Mouse (Mus musculus) G1E (cell line): ENCODE measurements around the gene Cngb1.

Source experiments
- CTCF ChIP-seq: IDR thresholded peaks from 2 replicates; pipeline ENCODE4 v1.5.1; 2012; ENCODE audit warnings: low read depth, low read length, inconsistent platforms, mixed read lengths
- GATA1 ChIP-seq: IDR thresholded peaks from 2 replicates; pipeline ENCODE4 v1.6.1; 2012; ENCODE audit warnings: borderline replicate concordance, low read length, inconsistent platforms, mixed read lengths

DNA sequence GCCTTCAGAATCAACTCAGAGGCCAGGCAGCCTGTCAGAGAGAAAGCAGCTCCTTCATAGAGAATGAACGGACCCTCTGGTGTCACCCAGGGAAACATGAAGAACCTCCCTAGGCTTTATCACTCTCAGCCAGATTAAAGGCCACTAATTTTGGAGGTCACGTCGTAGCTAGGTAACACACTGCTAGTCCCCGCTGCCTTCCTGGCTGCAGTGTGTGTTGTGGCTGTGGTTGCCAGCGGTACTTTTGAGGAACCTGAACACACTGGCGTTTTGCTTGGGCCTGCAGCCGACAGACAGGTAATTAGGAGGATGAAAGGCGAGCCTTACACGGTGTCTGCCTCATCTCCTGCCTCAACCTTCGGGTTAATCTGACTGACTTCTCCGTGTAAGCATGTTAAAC lies 110.7 kb downstream of the Cngb1 start:
- TF ChIP-seq GATA1 (no peak), CTCF (no peak)
